Mouse (Mus musculus) embryonic facial prominence, embryonic 14.5 days (tissue): ENCODE results near the gene Rtel1. TPM values are rescaled to one million over a fixed set of nuclear protein-coding genes. Genes with fewer than 3 reads are reported as not detected.

ENCODE experiments used
- ATAC-seq: fragments of 200-750 bp; cut with Nextera tagmentation; 2 replicates; pipeline ENCODE4 v1.8.0; 2017; ENCODE audit warnings: low read depth, moderate number of reproducible peaks, moderate TSS enrichment
- DNase-seq: peaks from one replicate; pipeline ENCODE4 v3.0.0-alpha.2; 2015; ENCODE audit warnings: low spot score
- H3K27ac ChIP-seq: fragments of 300-500 bp; sonication (generic); replicated peaks from 2 replicates; pipeline ENCODE4 v1.5.1; 2014; ENCODE audit warnings: low read depth, mild to moderate bottlenecking, low read length, moderate library complexity
- H3K27me3 ChIP-seq: fragments of 300-500 bp; sonication (generic); replicated peaks from 2 replicates; pipeline ENCODE4 v1.6.1; 2014; ENCODE audit warnings: low read length; ENCODE audit not compliant: control insufficient read depth, insufficient read depth
- H3K36me3 ChIP-seq: fragments of 300-500 bp; sonication (generic); 2 replicates; pipeline ENCODE4 v1.6.1; 2014; ENCODE audit warnings: low read length, mixed read lengths; ENCODE audit not compliant: control insufficient read depth, insufficient read depth
- H3K4me1 ChIP-seq: fragments of 300-500 bp; sonication (generic); 2 replicates; pipeline ENCODE4 v1.6.1; 2014; ENCODE audit warnings: antibody characterized with exemption, low read length; ENCODE audit not compliant: control insufficient read depth, insufficient read depth
- H3K4me2 ChIP-seq: fragments of 300-500 bp; sonication (generic); 2 replicates; pipeline ENCODE4 v1.6.1; 2014; ENCODE audit warnings: low read depth, mild to moderate bottlenecking, low read length, moderate library complexity, mixed read lengths
- H3K4me3 ChIP-seq: fragments of 300-500 bp; sonication (generic); 2 replicates; pipeline ENCODE4 v1.5.1; 2014; ENCODE audit warnings: low read depth, mild to moderate bottlenecking, low read length
- H3K9ac ChIP-seq: fragments of 300-500 bp; sonication (generic); 2 replicates; pipeline ENCODE4 v1.6.1; 2014; ENCODE audit warnings: low read depth, mild to moderate bottlenecking, low read length, moderate library complexity, mixed read lengths
- H3K9me3 ChIP-seq: fragments of 300-500 bp; sonication (generic); 2 replicates; pipeline ENCODE4 v1.6.1; 2016; ENCODE audit warnings: low read length; ENCODE audit not compliant: control insufficient read depth
- WGBS: fragments of 180-500 bp; shearing (Covaris S2); extraction: QIAGEN DNeasy Blood & Tissue Kit; methylation state at CpG from one replicate; pipeline ENCODE4 v1.1.7; 2014; 5-methylcytosine and 5-hydroxymethylcytosine counted together
- polyA plus RNA-seq: library from polyadenylated mRNA; unstranded; fragments of >200 nt; fragmentation: Nextera tagmentation; extraction: Ambion mirVana; gene quantifications from 2 replicates; pipeline ENCODE4 v1.2.1, GENCODE M21; 2014

Rtel1 gene
- 37.1 and 48.8 TPM in 2 replicates for polyA plus RNA-seq

GRCm38 (mm10) chr2:181319248-181320102 lies at the start of gene Rtel1:
Rtel1 (plus strand) TSS chr2:181319739.
- Histone ChIP-seq H3K27me3 (peaks cover 7% of the 10 kb centered on the region), H3K36me3 (peaks cover 20% of the 10 kb centered on the region), H3K4me1 (peaks cover 4% of the 10 kb centered on the region; the same call in 1 of the 2 replicates), H3K4me2 (peak within 1 kb of the TSS; percentile 70), H3K9me3 (no peaks in the 10 kb centered on the region), H3K4me3 (peak within 1 kb of the TSS; percentile 63), H3K27ac (peak within 1 kb of the TSS; percentile 10; the same call in 1 of the 2 replicates), H3K9ac (peak within 1 kb of the TSS; percentile 65)
- ATAC-seq = peak; percentile 95
- peak; percentile 92 for DNase-seq
- WGBS = 6% methylated on average over 40 of the region's 40 CpGs

- H3K9ac ChIP-seq = no peak overlapping the region
- 89% methylated on average over 2 of the region's 2 CpGs for WGBS
- no peak for ATAC-seq
Measured at GRCm38 (mm10) chr2:181272092-181272491, 47.4 kb upstream of the Rtel1 start.

GRCm38 (mm10) chr2:181273829-181274228 lies 45.7 kb upstream of the Rtel1 start:
- no peak for ATAC-seq
- Histone ChIP-seq H3K9me3 (no peaks in the 10 kb centered on the region), H3K27ac (no peak overlapping the region), H3K27me3 (no peaks in the 10 kb centered on the region), H3K9ac (no peak overlapping the region), H3K4me2 (no peak overlapping the region), H3K4me3 (no peak overlapping the region), H3K36me3 (peaks cover 63% of the 10 kb centered on the region), H3K4me1 (no peaks in the 10 kb centered on the region)
- DNase-seq = no peak
- 89% methylated on average over 2 of the region's 2 CpGs for WGBS

More at GRCm38 (mm10) chr2:181272092-181272491, 47.4 kb upstream of the Rtel1 start:
- Histone ChIP-seq H3K4me3 (no peak overlapping the region), H3K4me2 (no peak overlapping the region), H3K27me3 (no peaks in the 10 kb centered on the region), H3K27ac (no peak overlapping the region), H3K9me3 (no peaks in the 10 kb centered on the region), H3K4me1 (no peaks in the 10 kb centered on the region), H3K36me3 (peaks cover 65% of the 10 kb centered on the region)
- no peak for DNase-seq

- Histone ChIP-seq H3K27ac (no peak overlapping the region), H3K4me3 (no peak overlapping the region), H3K9ac (no peak overlapping the region), H3K36me3 (peaks cover 64% of the 10 kb centered on the region), H3K4me1 (no peaks in the 10 kb centered on the region), H3K27me3 (no peaks in the 10 kb centered on the region), H3K9me3 (no peaks in the 10 kb centered on the region), H3K4me2 (no peak overlapping the region)
- ATAC-seq = no peak
- DNase-seq = no peak
- 92% methylated on average over 4 of the region's 4 CpGs for WGBS
Measured at GRCm38 (mm10) chr2:181274639-181275038, 44.9 kb upstream of the Rtel1 start.

GRCm38 (mm10) chr2:181276766-181277165 lies 42.8 kb upstream of the Rtel1 start:
- Histone ChIP-seq H3K9me3 (no peaks in the 10 kb centered on the region), H3K9ac (no peak overlapping the region), H3K27ac (no peak overlapping the region), H3K4me1 (no peaks in the 10 kb centered on the region), H3K36me3 (peaks cover 49% of the 10 kb centered on the region), H3K4me2 (no peak overlapping the region), H3K27me3 (no peaks in the 10 kb centered on the region), H3K4me3 (no peak overlapping the region)
- DNase-seq (no peak), ATAC-seq (no peak)
- 71% methylated on average over 1 of the region's 1 CpGs for WGBS

- Histone ChIP-seq H3K9me3 (no peaks in the 10 kb centered on the region), H3K4me2 (no peak overlapping the region), H3K9ac (no peak overlapping the region), H3K36me3 (peaks cover 54% of the 10 kb centered on the region), H3K4me1 (no peaks in the 10 kb centered on the region), H3K27ac (no peak overlapping the region), H3K4me3 (no peak overlapping the region), H3K27me3 (no peaks in the 10 kb centered on the region)
- no peak for ATAC-seq
- WGBS = 83% methylated on average over 3 of the region's 3 CpGs
- no peak for DNase-seq
Measured at GRCm38 (mm10) chr2:181277866-181278265, 41.7 kb upstream of the Rtel1 start.

GRCm38 (mm10) chr2:181279968-181280367 lies 39.6 kb upstream of the Rtel1 start:
- ATAC-seq = no peak
- H3K4me3 ChIP-seq = no peak overlapping the region
- no peaks in the 10 kb centered on the region for H3K4me1 ChIP-seq
- H3K36me3 ChIP-seq = peaks cover 50% of the 10 kb centered on the region
- no peak overlapping the region for H3K27ac ChIP-seq
- no peak for DNase-seq
- no peaks in the 10 kb centered on the region for H3K9me3 ChIP-seq
- WGBS = 77% methylated on average over 1 of the region's 1 CpGs
- H3K27me3 ChIP-seq = no peaks in the 10 kb centered on the region
- no peak overlapping the region for H3K4me2 ChIP-seq
- H3K9ac ChIP-seq = no peak overlapping the region

- Histone ChIP-seq H3K4me3 (peak overlapping the region; percentile 72), H3K36me3 (peaks cover 20% of the 10 kb centered on the region), H3K27me3 (no peaks in the 10 kb centered on the region), H3K9me3 (no peaks in the 10 kb centered on the region), H3K4me1 (peaks cover 16% of the 10 kb centered on the region), H3K9ac (peak overlapping the region; percentile 91), H3K4me2 (peak overlapping the region; percentile 74), H3K27ac (peak overlapping the region; percentile 98)
- no peak for DNase-seq
- 50% methylated on average over 6 of the region's 6 CpGs for WGBS
- ATAC-seq = no peak
Measured at GRCm38 (mm10) chr2:181286629-181287337, 32.8 kb upstream of the Rtel1 start.
